Mouse (Mus musculus) embryonic facial prominence, embryonic 13.5 days (tissue): ENCODE results near the gene 1110017D15Rik. TPM values are rescaled to one million over a fixed set of nuclear protein-coding genes. Genes with fewer than 3 reads are reported as not detected.

Experiments
- ATAC-seq: fragments of 200-750 bp; cut with Nextera tagmentation; 2 replicates; pipeline ENCODE4 v1.8.0; 2017; ENCODE audit warnings: low read depth; ENCODE audit not compliant: insufficient number of reproducible peaks, insufficient read depth, low FRiP score, low TSS enrichment
- H3K27ac ChIP-seq: fragments of 300-500 bp; sonication (generic); 2 replicates; pipeline ENCODE4 v1.5.1; 2015; ENCODE audit warnings: moderate library complexity, mild to moderate bottlenecking, inconsistent platforms
- H3K27me3 ChIP-seq: fragments of 300-500 bp; sonication (generic); 2 replicates; pipeline ENCODE4 v1.6.1; 2015; ENCODE audit warnings: mild to moderate bottlenecking, inconsistent platforms
- H3K36me3 ChIP-seq: fragments of 300-500 bp; sonication (generic); 2 replicates; pipeline ENCODE4 v1.6.1; 2015; ENCODE audit warnings: mild to moderate bottlenecking, inconsistent platforms
- H3K4me1 ChIP-seq: fragments of 300-500 bp; sonication (generic); 2 replicates; pipeline ENCODE4 v1.6.1; 2015; ENCODE audit warnings: inconsistent platforms
- H3K4me2 ChIP-seq: fragments of 300-500 bp; sonication (generic); 2 replicates; pipeline ENCODE4 v1.6.1; 2015; ENCODE audit warnings: moderate library complexity, mild to moderate bottlenecking, inconsistent platforms
- H3K4me3 ChIP-seq: fragments of 300-500 bp; sonication (generic); 2 replicates; pipeline ENCODE4 v1.5.1; 2015; ENCODE audit warnings: mild to moderate bottlenecking, inconsistent platforms
- H3K9ac ChIP-seq: fragments of 300-500 bp; sonication (generic); 2 replicates; pipeline ENCODE4 v1.6.1; 2015; ENCODE audit warnings: mild to moderate bottlenecking, inconsistent platforms
- H3K9me3 ChIP-seq: fragments of 300-500 bp; sonication (generic); 2 replicates; pipeline ENCODE4 v1.6.1; 2016; ENCODE audit warnings: inconsistent platforms
- WGBS: fragments of 180-500 bp; shearing (Covaris S2); methylation state at CpG from one replicate; pipeline ENCODE4 v1.1.7; 2015; ENCODE audit warnings: mixed read lengths; 5-methylcytosine and 5-hydroxymethylcytosine counted together
- polyA plus RNA-seq: library from polyadenylated mRNA; unstranded; fragments of >200 nt; fragmentation: Nextera tagmentation; extraction: Ambion mirVana; gene quantifications from 2 replicates; pipeline ENCODE4 v1.2.1, GENCODE M21; 2015

Gene 1110017D15Rik
- polyA plus RNA-seq, 1 experiment from 2014 or later, result 5.7 TPM

DNA sequence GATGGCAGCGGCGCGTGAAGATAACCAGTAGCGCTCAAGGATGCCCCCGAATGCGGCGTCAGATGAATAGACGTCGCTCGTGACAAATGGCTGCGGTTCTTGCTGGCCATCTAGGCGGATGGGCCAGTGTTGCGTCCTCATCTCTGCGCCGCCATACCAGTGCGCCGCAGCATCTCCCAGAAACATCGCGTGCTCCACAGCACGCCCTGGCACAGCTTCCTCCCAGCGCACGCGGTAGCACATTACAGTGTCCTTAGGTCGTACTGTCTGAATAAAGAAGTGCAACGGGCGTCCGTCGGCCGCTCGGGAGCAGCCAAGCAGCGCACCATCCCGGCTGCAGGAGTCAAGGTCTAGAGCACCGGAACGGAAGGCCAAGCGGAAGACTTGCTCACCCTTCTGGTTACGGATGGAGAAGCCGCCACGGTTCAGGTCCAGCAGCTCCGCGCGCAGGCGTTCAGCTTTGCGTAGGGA is 18.2 kb downstream of the 1110017D15Rik start:
- 7% methylated on average over 43 of the region's 43 CpGs for WGBS
- H3K27me3 ChIP-seq, result peaks cover 76% of the 10 kb centered on the region
- peaks cover 40% of the 10 kb centered on the region for H3K4me1 ChIP-seq
- H3K36me3 ChIP-seq, result peaks cover 5% of the 10 kb centered on the region; the same call in 1 of the 2 replicates
- H3K27ac ChIP-seq, result no peak overlapping the region
- peak overlapping the region; percentile 40; the same call in 1 of the 2 replicates for H3K9ac ChIP-seq
- peak overlapping the region; percentile 68 for H3K4me2 ChIP-seq
- H3K4me3 ChIP-seq, result peak overlapping the region; percentile 41
- no peaks in the 10 kb centered on the region for H3K9me3 ChIP-seq
- no peak for ATAC-seq

DNA sequence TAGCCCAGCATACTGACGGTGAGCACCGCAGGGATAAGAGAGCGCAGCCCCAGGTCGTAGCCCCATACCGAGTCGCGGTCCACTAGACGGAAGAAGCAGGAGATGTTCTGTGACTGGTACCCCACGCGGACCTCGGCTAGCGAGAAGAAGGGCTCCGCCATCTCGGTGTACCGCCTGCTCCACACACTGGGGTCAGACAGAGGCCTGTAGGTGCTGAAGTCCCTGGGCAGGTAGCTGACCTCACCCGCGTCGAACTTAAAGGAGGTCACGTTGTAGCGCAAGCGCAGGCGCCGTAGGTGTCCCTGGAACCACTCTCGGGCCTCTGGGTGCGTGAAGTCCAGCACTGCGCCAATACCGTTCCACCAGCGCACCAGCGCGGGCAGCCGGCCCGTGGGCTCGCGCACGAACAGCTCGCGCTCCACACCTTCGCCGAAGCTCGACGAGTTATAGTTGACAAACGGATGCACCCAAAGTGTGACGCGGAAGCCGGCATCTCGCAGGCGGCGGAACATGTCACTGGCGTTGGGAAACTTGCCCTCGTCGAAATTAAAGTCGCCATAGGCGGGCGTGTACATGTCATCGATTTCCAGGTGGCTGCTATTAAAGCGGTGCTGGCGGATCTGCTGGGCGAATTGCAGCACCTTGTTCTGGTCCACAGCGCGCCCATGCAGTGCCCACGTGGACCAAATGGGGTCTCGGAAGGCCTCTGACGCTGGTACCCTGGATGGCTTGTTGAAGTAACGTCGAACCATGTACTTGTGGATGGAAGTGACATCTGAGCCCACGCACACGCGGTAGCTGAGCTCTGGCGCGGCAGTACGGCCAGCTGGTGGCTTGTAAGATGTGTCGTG is 18.9 kb downstream of the 1110017D15Rik start:
- Histone ChIP-seq H3K27ac (no peak overlapping the region), H3K4me2 (peak overlapping the region; percentile 68), H3K9ac (peak overlapping the region; percentile 46), H3K4me3 (peak overlapping the region; percentile 41), H3K9me3 (no peaks in the 10 kb centered on the region), H3K27me3 (peaks cover 76% of the 10 kb centered on the region), H3K36me3 (peaks cover 5% of the 10 kb centered on the region; the same call in 1 of the 2 replicates), H3K4me1 (peaks cover 40% of the 10 kb centered on the region)
- 8% methylated on average over 72 of the region's 72 CpGs for WGBS
- no peak for ATAC-seq

DNA sequence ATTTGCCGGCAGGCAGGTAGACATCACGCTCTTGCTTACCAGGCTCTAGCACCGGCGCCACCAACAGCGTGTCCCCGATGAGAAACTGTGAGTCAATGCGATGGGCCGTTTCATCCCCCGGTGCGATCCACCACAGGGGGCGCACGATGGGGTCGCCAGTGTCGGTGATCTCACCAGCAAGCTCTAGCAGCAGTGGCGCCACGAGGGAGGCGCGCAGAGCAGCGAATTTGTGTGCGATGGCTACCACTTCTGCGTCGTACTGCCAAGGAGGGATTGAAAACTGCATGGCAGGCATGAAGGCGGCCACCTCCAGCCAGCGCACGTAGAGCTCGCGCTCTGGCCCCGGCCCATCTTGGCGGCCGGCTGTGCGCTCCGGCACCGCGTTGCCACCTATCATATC is 19.6 kb downstream of the 1110017D15Rik start:
- H3K4me2 ChIP-seq, result peak overlapping the region; percentile 68
- no peaks in the 10 kb centered on the region for H3K9me3 ChIP-seq
- H3K4me3 ChIP-seq, result peak overlapping the region; percentile 41
- peak overlapping the region; percentile 46 for H3K9ac ChIP-seq
- 3% methylated on average over 34 of the region's 34 CpGs for WGBS
- H3K27ac ChIP-seq, result no peak overlapping the region
- peaks cover 74% of the 10 kb centered on the region for H3K27me3 ChIP-seq
- peaks cover 5% of the 10 kb centered on the region; the same call in 1 of the 2 replicates for H3K36me3 ChIP-seq
- peaks cover 34% of the 10 kb centered on the region for H3K4me1 ChIP-seq
- ATAC-seq, result no peak

DNA sequence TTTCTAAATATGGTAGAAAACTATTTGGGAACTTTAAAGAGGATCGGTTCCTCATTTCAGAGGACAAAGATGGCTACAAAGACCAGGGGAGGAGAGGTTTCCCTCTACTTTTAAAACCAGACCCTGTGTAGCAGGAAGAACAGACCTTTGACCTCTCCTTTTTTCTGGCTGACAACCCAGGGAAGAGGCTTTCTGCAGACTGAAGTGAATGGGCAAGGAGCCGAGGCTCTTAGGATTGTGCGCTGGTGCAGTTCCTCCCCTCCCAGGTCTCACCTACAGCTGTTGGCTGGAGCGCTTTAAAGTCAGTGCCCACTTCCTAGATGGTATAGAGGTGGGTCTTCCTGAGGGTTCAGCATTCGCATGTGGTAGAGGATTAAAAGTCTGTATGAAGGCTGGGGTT is 20.1 kb downstream of the 1110017D15Rik start:
- peaks cover 69% of the 10 kb centered on the region for H3K27me3 ChIP-seq
- 56% methylated on average over 5 of the region's 5 CpGs for WGBS
- no peak overlapping the region for H3K4me3 ChIP-seq

DNA sequence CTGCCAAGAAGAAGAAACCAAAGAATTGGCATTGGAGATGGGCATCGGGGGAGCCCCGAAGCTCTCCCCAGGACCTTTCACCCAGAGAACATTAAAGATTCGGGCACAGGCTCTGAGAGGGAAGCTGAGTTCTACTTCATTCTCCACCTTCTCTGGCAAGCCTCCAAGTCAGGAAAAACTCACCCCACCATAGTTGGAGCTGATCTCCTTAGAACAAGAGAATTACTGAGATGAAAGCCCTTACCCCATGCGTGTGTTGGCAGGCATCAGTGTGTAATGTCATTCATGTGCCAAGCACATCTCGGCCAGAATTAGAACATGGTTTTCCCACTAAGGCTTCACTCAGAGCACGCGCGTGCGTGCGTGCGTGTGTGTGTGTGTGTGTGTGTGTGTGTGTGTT is 21.3 kb downstream of the 1110017D15Rik start:
- no peaks in the 10 kb centered on the region for H3K9me3 ChIP-seq
- ATAC-seq, result no peak
- no peak overlapping the region for H3K9ac ChIP-seq
- H3K27me3 ChIP-seq, result peaks cover 57% of the 10 kb centered on the region
- no peak overlapping the region for H3K4me3 ChIP-seq
- no peak overlapping the region for H3K27ac ChIP-seq
- WGBS, result 71% methylated on average over 11 of the region's 11 CpGs
- H3K36me3 ChIP-seq, result peaks cover 5% of the 10 kb centered on the region; the same call in 1 of the 2 replicates
- H3K4me2 ChIP-seq, result no peak overlapping the region
- H3K4me1 ChIP-seq, result peaks cover 24% of the 10 kb centered on the region

More for the DNA sequence above, 20.1 kb downstream of the 1110017D15Rik start:
- H3K27ac ChIP-seq, result no peak overlapping the region
- H3K4me1 ChIP-seq, result peaks cover 29% of the 10 kb centered on the region
- no peak for ATAC-seq
- H3K9me3 ChIP-seq, result no peaks in the 10 kb centered on the region
- H3K4me2 ChIP-seq, result peak overlapping the region; percentile 68; the same call in 1 of the 2 replicates
- H3K9ac ChIP-seq, result no peak overlapping the region
- peaks cover 5% of the 10 kb centered on the region; the same call in 1 of the 2 replicates for H3K36me3 ChIP-seq

DNA sequence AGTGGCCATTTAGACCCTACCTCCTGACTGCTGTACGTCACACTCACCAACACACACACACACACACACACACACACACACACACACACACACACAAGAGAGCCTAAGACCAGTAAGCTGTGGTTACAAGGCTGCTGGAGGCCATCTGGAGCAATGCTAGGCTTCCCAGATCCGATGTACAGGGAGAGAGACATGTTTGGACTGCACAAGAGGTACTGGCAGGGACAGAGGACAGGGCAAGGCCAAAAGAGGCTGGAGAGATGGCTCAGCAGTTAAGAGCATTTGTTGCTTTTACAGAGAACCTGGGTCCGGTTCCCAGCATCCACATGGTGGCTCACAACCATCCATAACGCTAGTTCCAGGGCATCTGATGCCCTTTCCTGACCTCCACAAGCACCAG is 22.1 kb downstream of the 1110017D15Rik start:
- Histone ChIP-seq H3K36me3 (peaks cover 5% of the 10 kb centered on the region; the same call in 1 of the 2 replicates), H3K27ac (no peak overlapping the region), H3K9me3 (no peaks in the 10 kb centered on the region), H3K4me3 (no peak overlapping the region), H3K27me3 (peaks cover 49% of the 10 kb centered on the region), H3K9ac (no peak overlapping the region), H3K4me1 (peaks cover 21% of the 10 kb centered on the region), H3K4me2 (no peak overlapping the region)
- no peak for ATAC-seq
- WGBS, result 79% methylated on average over 4 of the region's 4 CpGs

DNA sequence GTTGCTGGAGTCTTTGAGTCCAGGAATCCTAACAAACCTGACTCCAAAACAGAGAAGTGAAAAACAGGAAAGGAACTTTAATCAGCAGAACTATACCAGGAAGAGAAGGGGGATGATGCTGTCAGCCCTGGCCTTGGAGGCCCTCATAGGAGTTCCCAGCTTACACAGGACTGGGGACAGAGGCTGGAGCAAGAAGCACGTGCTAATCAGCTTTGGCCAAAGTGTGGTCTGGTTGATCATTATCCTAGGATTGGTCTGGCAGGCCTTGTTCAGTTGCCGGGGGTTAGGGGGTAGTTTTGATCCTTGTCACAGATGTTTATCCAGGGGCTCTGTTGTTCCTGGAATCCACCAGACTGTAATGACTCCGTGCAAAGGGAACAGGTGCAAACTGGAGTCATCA is 22.8 kb downstream of the 1110017D15Rik start:
- H3K27me3 ChIP-seq, result peaks cover 42% of the 10 kb centered on the region
- 51% methylated on average over 3 of the region's 3 CpGs for WGBS
- ATAC-seq, result no peak

DNA sequence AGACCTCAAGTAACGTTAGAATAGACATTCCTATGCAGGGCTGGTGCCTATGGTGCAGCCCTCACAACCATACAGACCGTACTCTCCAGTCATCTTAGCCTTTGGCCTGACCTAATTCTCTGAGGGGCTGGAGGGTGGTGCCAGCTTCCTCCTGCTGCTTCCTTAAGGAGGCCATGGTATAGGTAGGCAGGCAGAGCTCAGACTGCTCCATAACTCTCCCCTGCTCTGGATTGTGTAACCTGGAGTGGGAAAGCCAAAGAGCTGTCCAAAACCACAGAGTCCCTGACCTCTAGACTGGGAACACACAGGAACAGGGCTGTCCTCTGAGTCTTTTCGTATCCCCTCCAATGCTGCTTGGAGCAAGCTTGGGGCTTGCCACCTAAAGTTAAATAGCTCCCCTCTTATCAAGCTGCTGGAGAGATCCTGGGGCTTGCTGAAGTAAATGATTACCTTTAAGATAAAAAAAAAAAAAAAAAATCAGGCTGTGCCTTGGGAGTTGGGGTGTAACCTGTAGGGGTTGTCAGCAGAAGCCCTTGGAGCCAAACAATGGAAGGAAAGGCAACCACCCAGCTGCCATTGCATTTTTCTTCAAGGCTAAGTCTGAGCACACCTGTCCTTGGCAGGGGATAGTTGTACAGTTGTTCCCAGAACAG is 23.5 kb downstream of the 1110017D15Rik start:
- Histone ChIP-seq H3K27ac (no peak overlapping the region), H3K27me3 (peaks cover 35% of the 10 kb centered on the region), H3K4me3 (no peak overlapping the region), H3K4me2 (no peak overlapping the region), H3K4me1 (peaks cover 13% of the 10 kb centered on the region), H3K36me3 (peaks cover 5% of the 10 kb centered on the region; the same call in 1 of the 2 replicates), H3K9me3 (no peaks in the 10 kb centered on the region), H3K9ac (no peak overlapping the region)
- WGBS, result 79% methylated on average over 3 of the region's 3 CpGs
- no peak for ATAC-seq

More for the DNA sequence above, 22.8 kb downstream of the 1110017D15Rik start:
- no peak overlapping the region for H3K4me2 ChIP-seq
- H3K27ac ChIP-seq, result no peak overlapping the region
- peaks cover 5% of the 10 kb centered on the region; the same call in 1 of the 2 replicates for H3K36me3 ChIP-seq
- H3K9me3 ChIP-seq, result no peaks in the 10 kb centered on the region
- H3K4me3 ChIP-seq, result no peak overlapping the region
- peaks cover 21% of the 10 kb centered on the region for H3K4me1 ChIP-seq
- no peak overlapping the region for H3K9ac ChIP-seq

DNA sequence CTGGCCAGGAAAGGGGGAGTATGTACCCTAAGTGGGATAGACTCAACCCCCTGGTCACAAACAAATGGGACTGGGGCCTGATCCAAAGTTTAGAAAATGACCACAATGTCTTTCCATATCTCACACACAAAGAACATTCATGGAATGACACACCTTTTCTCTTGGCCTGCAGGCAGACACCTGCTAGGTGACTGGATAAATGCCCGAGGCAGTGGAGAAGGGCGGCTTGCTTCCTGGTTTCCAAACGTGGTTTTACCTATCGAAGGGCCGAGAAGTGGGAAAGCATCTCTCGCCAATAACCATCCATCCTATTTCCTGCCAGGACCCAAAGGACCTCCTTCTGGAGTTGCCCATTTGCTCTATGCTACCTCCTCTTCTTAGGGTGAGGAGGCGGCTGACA is 24.2 kb downstream of the 1110017D15Rik start:
- no peak for ATAC-seq
- Histone ChIP-seq H3K27ac (no peak overlapping the region), H3K4me2 (no peak overlapping the region), H3K27me3 (peaks cover 28% of the 10 kb centered on the region), H3K4me3 (no peak overlapping the region), H3K9me3 (no peaks in the 10 kb centered on the region), H3K4me1 (peaks cover 7% of the 10 kb centered on the region), H3K9ac (no peak overlapping the region), H3K36me3 (peaks cover 5% of the 10 kb centered on the region; the same call in 1 of the 2 replicates)
- WGBS, result 75% methylated on average over 7 of the region's 7 CpGs

DNA sequence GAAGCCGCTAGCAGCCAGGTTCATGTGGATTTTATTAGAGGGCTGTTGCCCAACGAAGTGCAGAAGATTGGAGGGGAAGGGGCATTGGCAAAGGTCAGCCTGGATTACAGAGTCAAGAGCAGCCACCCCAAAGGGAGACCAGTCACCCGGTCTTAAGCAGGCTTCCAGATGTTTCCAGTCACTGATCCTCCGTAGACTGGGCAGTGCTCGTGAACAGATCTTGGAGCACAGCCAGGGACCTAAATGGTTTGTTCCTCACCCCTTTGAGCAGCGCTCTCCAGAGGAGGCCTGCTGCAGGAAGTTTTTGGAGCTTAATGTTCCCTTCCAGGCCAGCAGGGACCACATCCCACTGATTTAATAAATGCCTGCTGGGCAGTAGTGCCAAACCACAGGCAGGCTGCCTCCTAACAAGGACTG is 35.5 kb downstream of the 1110017D15Rik start:
- peaks cover 21% of the 10 kb centered on the region; the same call in 1 of the 2 replicates for H3K36me3 ChIP-seq
- H3K9ac ChIP-seq, result peak overlapping the region; percentile 17; the same call in 1 of the 2 replicates
- 27% methylated on average over 6 of the region's 6 CpGs for WGBS
- H3K4me3 ChIP-seq, result no peak overlapping the region
- H3K9me3 ChIP-seq, result no peaks in the 10 kb centered on the region
- H3K4me2 ChIP-seq, result no peak overlapping the region
- H3K27ac ChIP-seq, result peak overlapping the region; percentile 53; the same call in 1 of the 2 replicates
- ATAC-seq, result peak; percentile 64; the same call in 1 of the 2 replicates
- no peaks in the 10 kb centered on the region for H3K27me3 ChIP-seq
- H3K4me1 ChIP-seq, result peaks cover 31% of the 10 kb centered on the region

DNA sequence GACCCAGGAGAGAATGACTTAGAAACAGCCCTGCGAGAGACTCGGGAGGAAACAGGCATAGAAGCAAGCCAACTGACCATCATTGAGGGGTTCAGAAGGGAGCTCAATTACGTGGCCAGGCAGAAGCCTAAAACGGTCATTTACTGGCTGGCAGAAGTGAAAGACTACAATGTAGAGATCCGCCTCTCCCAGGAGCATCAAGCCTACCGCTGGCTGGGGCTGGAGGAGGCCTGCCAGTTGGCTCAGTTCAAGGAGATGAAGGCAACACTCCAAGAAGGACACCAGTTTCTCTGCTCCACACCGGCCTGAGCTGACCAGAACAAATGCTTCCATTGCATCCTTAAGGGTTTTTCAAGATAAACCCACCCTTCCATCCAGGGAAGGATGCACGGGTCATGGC is 36.9 kb downstream of the 1110017D15Rik start:
- Histone ChIP-seq H3K4me3 (no peak overlapping the region), H3K36me3 (peaks cover 21% of the 10 kb centered on the region; the same call in 1 of the 2 replicates), H3K9me3 (no peaks in the 10 kb centered on the region), H3K27me3 (no peaks in the 10 kb centered on the region), H3K4me2 (no peak overlapping the region), H3K27ac (peak overlapping the region; percentile 33; the same call in 1 of the 2 replicates), H3K4me1 (peaks cover 31% of the 10 kb centered on the region), H3K9ac (no peak overlapping the region)
- ATAC-seq, result no peak
- 82% methylated on average over 8 of the region's 8 CpGs for WGBS
